Mouse (Mus musculus): Measurements from ENCODE around the gene D930020B18Rik.

Gene D930020B18Rik

GRCm38 (mm10) chr10:121692944-121693579 lies 51.7 kb downstream of the D930020B18Rik start:
- in situ Hi-C loops (cut with MboI; ENCODE audit: unreplicated experiment in 2 of 2) = no loop called here

GRCm38 (mm10) chr10:121694567-121694966 lies 53.2 kb downstream of the D930020B18Rik start:
- in situ Hi-C loops (cut with MboI; ENCODE audit: unreplicated experiment in 2 of 2) = no loop called here

- in situ Hi-C loops (cut with MboI; ENCODE audit: unreplicated experiment in 2 of 2) = loop anchor here in 1 of 2 experiments (5.0 kb wide), 1 partner anchor 351 kb away; no protein-coding TSS in a partner anchor
Measured at GRCm38 (mm10) chr10:121701296-121702248, 60.2 kb downstream of the D930020B18Rik start.

GRCm38 (mm10) chr10:121703619-121704018 lies 62.2 kb downstream of the D930020B18Rik start:
- in situ Hi-C loops (cut with MboI; ENCODE audit: unreplicated experiment in 2 of 2) = loop anchor here in 1 of 2 experiments (5.0 kb wide), 1 partner anchor 349 kb away; no protein-coding TSS in a partner anchor

- in situ Hi-C loops (cut with MboI; ENCODE audit: unreplicated experiment in 2 of 2) = loop anchor here in 1 of 2 experiments (5.0 kb wide), 1 partner anchor 347 kb away; no protein-coding TSS in a partner anchor
Measured at GRCm38 (mm10) chr10:121704871-121705270, 63.5 kb downstream of the D930020B18Rik start.

- in situ Hi-C loops (cut with MboI; ENCODE audit: unreplicated experiment in 2 of 2) = no loop called here
Measured at GRCm38 (mm10) chr10:121705399-121706163, 64.2 kb downstream of the D930020B18Rik start.

- in situ Hi-C loops (cut with MboI; ENCODE audit: unreplicated experiment in 2 of 2) = no loop called here
Measured at GRCm38 (mm10) chr10:121716862-121717261, 75.5 kb downstream of the D930020B18Rik start.

GRCm38 (mm10) chr10:121718896-121719585 lies 77.7 kb downstream of the D930020B18Rik start:
- in situ Hi-C loops (cut with MboI; ENCODE audit: unreplicated experiment in 2 of 2) = no loop called here

GRCm38 (mm10) chr10:121720701-121721100 lies 79.3 kb downstream of the D930020B18Rik start:
- in situ Hi-C loops (cut with MboI; ENCODE audit: unreplicated experiment in 2 of 2) = no loop called here

- in situ Hi-C loops (cut with MboI; ENCODE audit: unreplicated experiment in 2 of 2) = no loop called here
Measured at GRCm38 (mm10) chr10:121726505-121726904, 85.1 kb downstream of the D930020B18Rik start.

- in situ Hi-C loops (cut with MboI; ENCODE audit: unreplicated experiment in 2 of 2) = no loop called here
Measured at GRCm38 (mm10) chr10:121727151-121727550, 85.8 kb downstream of the D930020B18Rik start.

GRCm38 (mm10) chr10:121728226-121728625 lies 86.8 kb downstream of the D930020B18Rik start:
- in situ Hi-C loops (cut with MboI; ENCODE audit: unreplicated experiment in 2 of 2) = no loop called here

GRCm38 (mm10) chr10:121731048-121731725 lies 89.8 kb downstream of the D930020B18Rik start:
- in situ Hi-C loops (cut with MboI; ENCODE audit: unreplicated experiment in 2 of 2) = no loop called here

GRCm38 (mm10) chr10:121732542-121732941 lies 91.2 kb downstream of the D930020B18Rik start:
- in situ Hi-C loops (cut with MboI; ENCODE audit: unreplicated experiment in 2 of 2) = no loop called here

GRCm38 (mm10) chr10:121737256-121737655 lies 95.9 kb downstream of the D930020B18Rik start:
- in situ Hi-C loops (cut with MboI; ENCODE audit: unreplicated experiment in 2 of 2) = no loop called here

- in situ Hi-C loops (cut with MboI; ENCODE audit: unreplicated experiment in 2 of 2) = no loop called here
Measured at GRCm38 (mm10) chr10:121739548-121740505, 98.4 kb downstream of the D930020B18Rik start, which contains the start of gene BC048403. Gene BC048403 (plus strand): TSS chr10:121739937.

- in situ Hi-C loops (cut with MboI; ENCODE audit: unreplicated experiment in 2 of 2) = no loop called here
Measured at GRCm38 (mm10) chr10:121742336-121742735, 100.9 kb downstream of the D930020B18Rik start.
